Mouse (Mus musculus) frontal cortex, postnatal 14 days (tissue): ENCODE measurements around the gene Pramef17.
"Not testable (repeated sequence)": the region's sequence is repeated elsewhere in the genome, so short reads cannot be mapped to it uniquely, and the experiment has no call there.

ENCODE experiments used
- DNase-seq, 2 experiments: peaks; one replicate each; pipeline ENCODE4 v3.0.0; 2022; ENCODE audit warnings: low spot score in 2 of 2

The Pramef17 gene

DNA sequence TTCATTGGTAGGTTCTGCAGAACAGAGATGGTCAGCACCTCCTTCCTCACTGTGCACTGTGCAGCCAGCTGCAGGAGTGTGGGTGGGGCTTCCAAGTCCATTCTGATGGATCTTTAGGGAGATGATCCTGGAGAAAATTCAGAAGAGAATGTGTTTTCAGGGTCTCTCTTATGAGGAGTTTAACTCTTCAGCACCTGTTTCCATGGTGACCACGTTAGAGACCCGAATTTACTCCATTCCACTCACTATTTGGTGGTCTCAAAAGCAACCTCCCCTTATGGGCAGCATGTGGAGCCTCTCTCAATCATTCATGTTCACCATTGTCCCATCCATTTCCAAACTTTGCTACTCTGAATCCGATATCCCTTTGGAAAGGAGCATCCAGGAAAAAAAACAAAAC is at the start of gene Pramef17:
Gene Pramef17, minus strand, starts transcription at position 101 of the 400 bp plus-strand sequence.
- not testable (repeated sequence) for DNase-seq

DNA sequence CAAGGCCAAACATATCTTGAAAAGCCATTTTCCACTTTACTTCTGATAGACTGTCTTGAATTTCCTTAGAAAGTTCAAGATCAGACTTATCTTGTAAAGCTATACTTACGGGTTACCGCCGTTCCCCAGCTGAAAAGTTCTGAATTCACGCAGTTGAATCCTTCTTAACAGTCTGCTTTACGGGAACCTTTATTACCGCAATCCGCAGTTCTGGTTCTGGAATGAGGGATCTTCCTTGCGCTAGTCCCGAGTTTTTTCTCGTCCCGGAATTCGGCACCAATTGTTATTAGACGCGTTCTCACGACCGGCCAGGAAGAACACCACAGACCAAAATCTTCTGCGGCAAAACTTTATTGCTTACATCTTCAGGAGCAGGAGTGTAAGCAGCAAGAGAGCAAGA is 6.0 kb downstream of the Pramef17 start:
- peak; percentile 52 to 60 for DNase-seq

GRCm38 (mm10) chr4:143987475-143987941 is 6.7 kb downstream of the Pramef17 start:
- peak; percentile 48 to 61 for DNase-seq

DNA sequence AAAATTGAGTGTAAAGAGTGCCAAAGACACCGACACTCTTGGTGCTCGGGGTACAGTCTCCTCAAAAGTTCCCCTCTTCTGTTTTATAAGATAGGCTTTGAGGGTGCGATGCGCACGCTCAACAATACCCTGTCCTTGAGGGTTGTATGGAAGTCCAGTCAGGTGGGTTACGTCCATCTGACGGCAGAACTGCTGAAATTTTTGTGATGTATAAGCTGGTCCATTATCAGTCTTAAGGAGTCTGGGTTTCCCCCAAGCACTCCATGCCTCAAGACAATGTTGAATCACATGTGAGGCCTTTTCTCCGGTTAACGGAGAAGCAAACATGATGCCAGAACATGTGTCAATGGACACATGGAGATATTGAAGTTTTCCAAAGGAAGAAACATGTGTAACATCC is 8.4 kb downstream of the Pramef17 start:
- peak; percentile 34 to 49 for DNase-seq

DNA sequence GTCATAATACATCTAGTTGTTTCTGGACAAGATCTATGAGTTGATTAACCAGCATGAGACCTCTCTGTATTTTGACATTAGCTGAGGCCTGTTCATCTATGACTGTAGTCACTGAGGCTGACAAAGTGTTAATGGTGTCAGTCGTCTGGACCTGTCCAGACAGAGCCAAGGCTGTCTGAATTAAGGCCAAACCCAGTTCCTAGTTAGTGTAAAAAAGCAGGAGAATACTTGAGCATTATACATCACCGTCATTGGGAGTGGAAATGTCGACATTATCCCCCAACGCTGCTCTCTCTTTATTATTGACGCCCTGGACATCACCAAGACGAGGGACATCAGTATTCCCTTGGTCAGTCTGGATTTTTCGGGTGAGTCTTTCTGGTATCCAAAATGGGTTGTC is 9.0 kb downstream of the Pramef17 start:
- DNase-seq = peak; percentile 5 to 7

- DNase-seq = not testable (repeated sequence)
Observed at GRCm38 (mm10) chr4:143983446-143983845, 10.7 kb downstream of the Pramef17 start.

GRCm38 (mm10) chr4:143966850-143967249 is 27.3 kb downstream of the Pramef17 start, which contains the start of gene Gm13101:
TSS of gene Gm13101 (minus strand) at chr4:143966950.
- not testable (repeated sequence) for DNase-seq

DNA sequence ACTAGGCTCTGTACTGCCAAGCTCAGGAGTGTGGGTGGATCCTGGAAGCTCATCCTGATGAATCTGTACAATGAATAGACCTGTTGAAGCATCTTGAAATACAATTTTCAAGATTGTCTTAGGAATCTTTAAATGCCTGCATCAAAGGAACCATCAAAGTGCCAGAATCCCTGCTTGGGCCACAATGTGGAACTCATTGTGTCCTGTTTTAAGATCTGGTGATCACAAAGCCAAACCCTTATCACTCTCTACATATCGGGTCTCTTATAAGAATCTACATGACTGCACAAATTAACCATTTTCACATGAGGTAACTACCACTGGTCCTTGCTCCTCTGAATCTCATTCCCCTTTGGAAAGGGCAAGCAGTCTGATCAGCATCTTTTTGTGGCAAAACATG is 43.3 kb downstream of the Pramef17 start, which contains the start of gene Pramef25:
Gene Pramef25, minus strand, starts transcription at position 101 of the 400 bp plus-strand sequence.
- not testable (repeated sequence) for DNase-seq
